Mouse (Mus musculus): ENCODE data around the gene Efcc1.

GRCm38 (mm10) chr6:87793821-87794510 lies 63.3 kb downstream of the Efcc1 start:
- TF ChIP-seq TAL1 (IDR thresholded peaks at IDR 0.05; ENCODE audit: low read length) (no peak), GATA1 (IDR thresholded peaks at IDR 0.05; ENCODE audit: low read length) (no peak)

All from erythroblast, embryonic 14.5 days (primary cell).